Mouse (Mus musculus) A20 (cell line): ENCODE results near the gene A930017K11Rik.

ENCODE experiments used
- DNase-seq: peaks from one replicate; pipeline ENCODE4 v3.0.0-alpha.2; 2011; ENCODE audit warnings: low read depth, low spot score

A930017K11Rik gene

GRCm38 (mm10) chr17:25958771-25959494 is 6.6 kb upstream of the A930017K11Rik start:
- no peak for DNase-seq

DNA sequence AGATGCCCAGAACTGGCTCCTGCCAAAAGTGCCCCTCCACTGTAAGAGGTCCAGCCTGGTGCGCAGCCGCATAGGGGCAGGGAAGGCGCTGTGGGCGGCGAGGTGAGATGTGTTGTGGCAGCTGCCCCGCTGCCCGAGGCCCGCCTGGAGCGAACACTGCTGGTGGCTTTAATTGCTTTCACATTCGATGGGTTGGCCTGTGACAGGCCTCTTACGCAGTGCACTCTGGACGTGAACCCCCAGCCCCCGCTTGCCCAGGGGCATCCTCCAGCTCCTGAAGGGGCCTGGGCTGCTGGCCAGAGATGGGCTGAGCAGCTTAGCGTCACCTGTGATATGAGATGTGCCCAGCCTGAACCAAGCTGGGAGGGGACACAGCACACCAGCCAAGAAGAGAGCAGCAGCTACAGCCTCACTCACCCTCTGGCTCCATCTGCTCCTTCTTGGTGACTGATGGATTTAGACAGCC is 5.3 kb upstream of the A930017K11Rik start:
- DNase-seq: no peak

DNA sequence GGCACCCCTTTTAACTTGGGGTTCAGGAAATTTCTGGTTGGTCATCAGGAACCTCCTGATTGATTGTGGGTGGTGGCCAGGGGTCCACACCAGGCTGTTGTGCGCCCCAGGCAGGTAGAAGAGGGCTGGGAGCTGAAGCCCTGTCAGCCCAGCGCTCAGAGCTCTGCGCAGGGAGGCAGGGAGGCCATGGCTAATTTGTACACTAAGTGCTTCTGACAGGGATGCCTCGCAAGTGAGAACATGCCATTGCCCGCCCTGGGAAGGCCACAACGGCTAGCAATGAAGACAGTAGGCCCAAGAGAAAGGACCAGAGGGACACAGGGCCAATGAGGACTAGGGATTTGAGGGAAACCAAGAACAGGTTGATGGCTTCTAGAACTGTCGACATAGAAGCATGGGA is 4.3 kb upstream of the A930017K11Rik start:
- DNase-seq: no peak

GRCm38 (mm10) chr17:25956201-25956600 is 3.8 kb upstream of the A930017K11Rik start:
- no peak for DNase-seq

- DNase-seq: no peak
These were observed 3.4 kb upstream of the A930017K11Rik start for GRCm38 (mm10) chr17:25955736-25956135.

GRCm38 (mm10) chr17:25954671-25955070 is 2.3 kb upstream of the A930017K11Rik start:
- DNase-seq: no peak

GRCm38 (mm10) chr17:25953161-25953560 is 796 bp upstream of the A930017K11Rik start:
- no peak for DNase-seq

DNA sequence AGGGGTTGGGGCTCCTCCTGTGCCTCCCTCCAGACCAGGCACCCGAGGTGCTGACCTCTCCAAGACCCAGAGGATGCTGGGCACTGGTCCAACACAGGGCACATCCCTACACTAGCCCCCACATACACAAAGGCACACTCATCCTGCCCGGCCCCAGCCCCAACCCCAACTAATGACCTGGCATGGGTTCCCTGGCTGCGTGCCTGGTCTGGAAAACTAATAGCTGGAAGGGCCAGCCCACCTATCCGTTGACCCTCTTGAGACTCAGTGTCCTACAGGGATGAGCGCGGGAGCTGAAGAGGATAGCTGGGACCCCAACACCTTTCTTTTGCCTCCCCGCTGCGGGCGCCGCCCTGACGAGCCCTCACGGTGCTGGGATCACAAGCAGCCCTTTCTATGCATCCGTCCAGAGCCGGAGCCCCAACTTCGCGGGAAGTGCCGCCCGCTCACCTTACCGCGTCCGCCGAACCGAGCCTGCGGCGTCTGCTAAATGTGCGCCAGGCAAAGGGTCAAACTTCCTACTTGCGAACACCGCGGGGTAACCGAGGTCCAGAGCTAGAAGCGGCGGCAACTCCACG is 1.1 kb downstream of the A930017K11Rik start:
- DNase-seq: no peak

GRCm38 (mm10) chr17:25950706-25951105 is 1.7 kb downstream of the A930017K11Rik start:
- no peak for DNase-seq

GRCm38 (mm10) chr17:25949981-25950380 is 2.4 kb downstream of the A930017K11Rik start:
- peak; percentile 59 for DNase-seq

- DNase-seq: no peak
These were observed 4.3 kb downstream of the A930017K11Rik start for GRCm38 (mm10) chr17:25948051-25948450.

GRCm38 (mm10) chr17:25947576-25947975 is 4.8 kb downstream of the A930017K11Rik start:
- DNase-seq: no peak

- DNase-seq: no peak
These were observed 5.5 kb downstream of the A930017K11Rik start for GRCm38 (mm10) chr17:25946891-25947290.

DNA sequence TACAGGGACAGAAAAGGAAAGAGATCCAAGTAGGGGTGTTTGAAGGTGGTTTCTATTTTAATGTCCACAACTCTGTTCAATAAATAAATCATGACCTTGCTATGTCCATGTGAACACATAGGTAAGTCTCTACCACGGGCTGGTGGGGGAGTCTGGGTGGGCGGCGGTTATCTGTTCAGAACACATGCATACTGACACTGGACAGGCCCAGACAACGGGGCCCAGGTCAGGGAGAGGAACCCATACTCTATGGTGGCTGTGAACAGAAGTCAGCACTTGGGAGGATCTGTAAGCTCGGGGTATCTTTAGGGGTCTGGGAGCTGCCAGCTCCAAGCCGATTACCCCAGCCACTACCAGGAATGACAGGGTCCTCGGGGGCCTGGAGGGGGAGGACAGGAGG is 6.0 kb downstream of the A930017K11Rik start:
- no peak for DNase-seq

DNA sequence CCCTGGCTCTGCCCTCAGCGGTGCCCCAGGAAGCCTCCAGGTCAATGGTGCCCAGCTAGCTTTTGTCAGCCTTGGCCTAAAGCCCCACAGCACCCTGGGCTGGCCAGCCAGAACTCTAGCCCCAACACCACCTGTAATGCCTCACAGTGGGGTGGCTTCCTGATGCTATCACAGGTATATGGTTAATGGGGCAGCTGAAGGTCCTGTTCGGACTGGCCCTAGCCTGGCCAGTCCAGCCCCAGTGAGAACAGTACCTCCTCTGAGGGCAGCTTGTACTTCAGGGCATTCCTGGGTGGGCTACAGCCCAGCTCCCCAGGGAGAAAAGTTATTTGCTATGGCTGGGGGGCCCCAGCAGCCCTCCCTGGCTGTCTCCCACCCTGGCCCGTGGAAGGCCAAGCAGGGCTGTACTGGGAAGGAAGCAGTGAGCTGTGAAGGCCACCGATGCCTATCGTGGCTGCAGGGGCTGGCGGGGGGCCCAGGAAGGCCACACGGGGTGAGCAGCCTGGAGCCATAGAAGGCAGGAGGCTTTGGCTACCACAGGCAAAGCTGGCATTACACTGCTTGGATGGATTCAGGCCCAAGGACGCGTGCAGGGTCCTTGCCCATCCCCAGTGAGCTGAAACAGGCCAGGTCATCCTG is 6.7 kb downstream of the A930017K11Rik start:
- DNase-seq: no peak

- no peak for DNase-seq
These were observed 7.8 kb downstream of the A930017K11Rik start, which contains the start of the genes Pigq and Nhlrc4 for GRCm38 (mm10) chr17:25944366-25945163. Gene Pigq, minus strand, starts transcription at chr17:25944936. Gene Nhlrc4, minus strand, starts transcription at chr17:25944961.

- no peak for DNase-seq
These were observed 8.6 kb downstream of the A930017K11Rik start for GRCm38 (mm10) chr17:25943769-25944168.

- DNase-seq: no peak
These were observed 9.1 kb downstream of the A930017K11Rik start for GRCm38 (mm10) chr17:25943221-25943620.

GRCm38 (mm10) chr17:25942597-25943151 is 9.7 kb downstream of the A930017K11Rik start:
- peak; percentile 16 for DNase-seq

GRCm38 (mm10) chr17:25941511-25942241 is 10.7 kb downstream of the A930017K11Rik start:
- DNase-seq: peak; percentile 89

- no peak for DNase-seq
These were observed 17.8 kb downstream of the A930017K11Rik start for GRCm38 (mm10) chr17:25934526-25934925.
